ENCODE assay signal across 30 mouse cellular contexts in genomic region chr14:79281894-79282553, GRCm38 (mm10). TPM values are rescaled to one million over a fixed set of nuclear protein-coding genes. Genes with fewer than 3 reads are reported as not detected.
DNase-seq lines count a peak whose midpoint lies in the region; ATAC-seq and TF ChIP-seq lines count a peak whose summit lies in the region.
"Had no signal": no experiment of that assay in that cellular context is flagged by ENCODE, and none has a peak within 500 bp of the region (broad histone marks: within the 10 kb centered on the region; RNA-seq: fewer than 3 reads in every experiment).

No protein-coding gene starts in this region.

- no peak overlapping the region for H3K9ac ChIP-seq in liver, embryonic 14.5 days (replicated peaks)
- H3K9ac ChIP-seq in lung, embryonic 16.5 days (ENCODE audit: low read length): no peak overlapping the region
- H3K9ac ChIP-seq: limb, embryonic 12.5 days; midbrain, embryonic 12.5 days had no signal

- WGBS in thymus, adult 2 months: 87% methylated on average over 9 of the region's 9 CpGs
- WGBS in liver, embryonic 14.5 days (ENCODE audit: insufficient replicate concordance): 30% methylated on average over 9 of the region's 9 CpGs
- 58% methylated on average over 9 of the region's 9 CpGs for WGBS in lung, embryonic 16.5 days
- WGBS in midbrain, embryonic 10.5 days: 90% methylated on average over 9 of the region's 9 CpGs

- no peak overlapping the region for H3K4me2 ChIP-seq in liver, embryonic 14.5 days (ENCODE audit: low read depth)
- no peak overlapping the region for H3K4me2 ChIP-seq in lung, embryonic 16.5 days (ENCODE audit: low read depth, low read length)
- H3K4me2 ChIP-seq: limb, embryonic 12.5 days; midbrain, embryonic 12.5 days had no signal

- no peak for TF ChIP-seq CTCF in thymus, adult 2 months (IDR thresholded peaks at IDR 0.05; ENCODE audit: borderline replicate concordance, control insufficient read depth, extremely low read depth, insufficient read depth, low read length, poor library complexity)
- TF ChIP-seq CTCF in liver, embryonic 14.5 days (IDR thresholded peaks at IDR 0.05; ENCODE audit: low read depth): no peak

- DNase-seq in thymus, adult 2 months: no peak
- DNase-seq in thymus, postnatal 0 days (ENCODE audit: low spot score): no peak
- no peak for DNase-seq in liver, embryonic 14.5 days (ENCODE audit: low read depth in 3 of 3, low spot score in 3 of 3)
- peak; percentile 38 to 58 for DNase-seq in lung, postnatal 4 days
- DNase-seq in midbrain, embryonic 10.5 days (ENCODE audit: low spot score): no peak
- no peak for DNase-seq in natural killer cell, adult 2 months (ENCODE audit: low spot score in 2 of 2)
- DNase-seq in left cerebral cortex, postnatal 25 days (ENCODE audit: low spot score in 2 of 2): no peak
- DNase-seq: adrenal gland, postnatal 14 days; cerebellum, adult 9-11 months; kidney, adult 9 months; kidney, postnatal 14 days; layer of hippocampus, postnatal 36 days; right cerebral cortex, postnatal 14 days had no signal

- no peaks in the 10 kb centered on the region for H3K9me3 ChIP-seq in liver, embryonic 14.5 days (ENCODE audit: control insufficient read depth, low read length)
- no peaks in the 10 kb centered on the region for H3K9me3 ChIP-seq in lung, embryonic 16.5 days (ENCODE audit: control insufficient read depth, low read length)
- peaks cover 4% of the 10 kb centered on the region for H3K9me3 ChIP-seq in midbrain, embryonic 10.5 days (replicated peaks)
- H3K9me3 ChIP-seq: heart, embryonic 10.5 days; limb, embryonic 12.5 days; midbrain, embryonic 12.5 days had no signal

- intact Hi-C loops in left cerebral cortex, postnatal 25 days (cut with DNase I): no loop called here

- no peak for TF ChIP-seq EP300 in liver, embryonic 14.5 days (IDR thresholded peaks at IDR 0.05; ENCODE audit: low read depth)

- H3K4me1 ChIP-seq in thymus, adult 2 months (replicated peaks; ENCODE audit: control insufficient read depth, insufficient read depth, low read length): peaks cover 52% of the 10 kb centered on the region
- peaks cover 9 to 12% of the 10 kb centered on the region in 2 experiments for H3K4me1 ChIP-seq in liver, embryonic 14.5 days (replicated peaks; ENCODE audit: control insufficient read depth in 2 of 2, insufficient read depth in 2 of 2, low read length in 1 of 2)
- H3K4me1 ChIP-seq in lung, embryonic 16.5 days (replicated peaks; ENCODE audit: control insufficient read depth, insufficient read depth, low read length): peaks cover 6% of the 10 kb centered on the region
- H3K4me1 ChIP-seq in midbrain, embryonic 10.5 days: peaks cover 12% of the 10 kb centered on the region
- H3K4me1 ChIP-seq: limb, embryonic 12.5 days had no signal

- peak overlapping the region; percentile 64 for H3K27ac ChIP-seq in thymus, adult 2 months (ENCODE audit: control insufficient read depth, insufficient read depth, low read length)
- no peak overlapping the region for H3K27ac ChIP-seq in liver, embryonic 14.5 days
- peak overlapping the region; percentile 28; the same call in 1 of the 2 replicates for H3K27ac ChIP-seq in lung, embryonic 16.5 days (ENCODE audit: low read length)
- H3K27ac ChIP-seq in midbrain, embryonic 10.5 days (replicated peaks): no peak overlapping the region
- H3K27ac ChIP-seq: heart, embryonic 10.5 days; layer of hippocampus, adult 2 months; limb, embryonic 12.5 days; macrophage; midbrain, embryonic 12.5 days had no signal

- peak; percentile 60 for ATAC-seq in liver, embryonic 14.5 days (ENCODE audit: insufficient read depth)
- peak; percentile 86 for ATAC-seq in lung, embryonic 16.5 days (ENCODE audit: low read depth)
- ATAC-seq: CD4-positive, CD25-positive, alpha-beta regulatory T cell, adult 4 months; forebrain, embryonic 16.5 days; hindbrain, embryonic 16.5 days; intestine, embryonic 16.5 days had no signal

- TF ChIP-seq POLR2A in thymus, adult 2 months (IDR thresholded peaks at IDR 0.05; ENCODE audit: control insufficient read depth, extremely low read depth, insufficient read depth, low read length, poor library complexity): no peak

- H3K4me3 ChIP-seq in thymus, adult 2 months (ENCODE audit: control insufficient read depth, insufficient read depth, low read length): no peak overlapping the region
- H3K4me3 ChIP-seq in liver, embryonic 14.5 days (ENCODE audit: insufficient read depth in 1 of 2, low read depth in 2 of 2, low read length in 2 of 2): no peak overlapping the region
- no peak overlapping the region for H3K4me3 ChIP-seq in lung, embryonic 16.5 days (ENCODE audit: low read length)
- no peak overlapping the region for H3K4me3 ChIP-seq in midbrain, embryonic 10.5 days
- H3K4me3 ChIP-seq: heart, embryonic 10.5 days; layer of hippocampus, adult 2 months; limb, embryonic 12.5 days; midbrain, embryonic 12.5 days had no signal

- no peaks in the 10 kb centered on the region for H3K27me3 ChIP-seq in thymus, adult 2 months (ENCODE audit: control insufficient read depth, insufficient read depth, low read length)
- no peaks in the 10 kb centered on the region for H3K27me3 ChIP-seq in liver, embryonic 14.5 days (ENCODE audit: control insufficient read depth, insufficient read depth, low read length)
- H3K27me3 ChIP-seq in lung, embryonic 16.5 days (ENCODE audit: control insufficient read depth, insufficient read depth, low read depth, low read length): no peaks in the 10 kb centered on the region
- H3K27me3 ChIP-seq in midbrain, embryonic 10.5 days (ENCODE audit: low read depth, poor library complexity, severe bottlenecking): no peaks in the 10 kb centered on the region
- H3K27me3 ChIP-seq: limb, embryonic 12.5 days; midbrain, embryonic 12.5 days had no signal

- no peaks in the 10 kb centered on the region for H3K36me3 ChIP-seq in thymus, adult 2 months (ENCODE audit: control insufficient read depth, insufficient read depth, low read length)
- no peaks in the 10 kb centered on the region for H3K36me3 ChIP-seq in liver, embryonic 14.5 days (replicated peaks; ENCODE audit: control insufficient read depth, insufficient read depth, low read depth)
- no peaks in the 10 kb centered on the region for H3K36me3 ChIP-seq in lung, embryonic 16.5 days (ENCODE audit: control insufficient read depth, insufficient read depth, low read length)
- H3K36me3 ChIP-seq in midbrain, embryonic 10.5 days: no peaks in the 10 kb centered on the region
- H3K36me3 ChIP-seq: heart, embryonic 10.5 days; limb, embryonic 12.5 days; midbrain, embryonic 12.5 days had no signal

RNA-seq across cellular contexts. Expression of gene Rgcc, which starts 19.4 kb away (rescaled TPM):
- polyA plus RNA-seq in thymus, adult 2 months (2012; rRNA removed): 880 and 889 TPM in 2 replicates
- 552 and 560 TPM in 2 replicates for polyA plus RNA-seq in thymus, postnatal 0 days (2015; fragmentation: Nextera tagmentation; extraction: Ambion mirVana)
- polyA plus RNA-seq in liver, embryonic 14.5 days (2012; rRNA removed): 226 and 293 TPM in 2 replicates
- 357 and 375 TPM in 2 replicates for polyA plus RNA-seq in liver, embryonic 14.5 days (2014; fragmentation: Nextera tagmentation; extraction: Ambion mirVana)
- polyA plus RNA-seq in lung, embryonic 16.5 days (2015; fragmentation: Nextera tagmentation; extraction: Ambion mirVana): 173 and 176 TPM in 2 replicates
- polyA plus RNA-seq in midbrain, embryonic 10.5 days (2016; fragmentation: Nextera tagmentation; extraction: Ambion mirVana): 16.1 and 18.7 TPM in 2 replicates
- total RNA-seq in left cerebral cortex, postnatal 25 days (2021): 10 to 100 TPM; 31.9 to 42.4 TPM

RNA-seq across cellular contexts. Expression of gene Zfp957, which starts 34.9 kb away (rescaled TPM):
- not detected in 2 replicates for polyA plus RNA-seq in thymus, adult 2 months (2012; rRNA removed)
- not detected in 2 replicates for polyA plus RNA-seq in thymus, postnatal 0 days (2015; fragmentation: Nextera tagmentation; extraction: Ambion mirVana)
- not detected in 2 replicates for polyA plus RNA-seq in liver, embryonic 14.5 days (2012; rRNA removed)
- polyA plus RNA-seq in liver, embryonic 14.5 days (2014; fragmentation: Nextera tagmentation; extraction: Ambion mirVana): not detected in 2 replicates
- not detected in 2 replicates for polyA plus RNA-seq in lung, embryonic 16.5 days (2015; fragmentation: Nextera tagmentation; extraction: Ambion mirVana)
- not detected in 2 replicates for polyA plus RNA-seq in midbrain, embryonic 10.5 days (2016; fragmentation: Nextera tagmentation; extraction: Ambion mirVana)
- total RNA-seq in left cerebral cortex, postnatal 25 days (2021): not detected
- total RNA-seq: adrenal gland, postnatal 14 days; common myeloid progenitor, adult 5-6 weeks; gastrocnemius, postnatal 4 days; hematopoietic stem cell, adult 5-6 weeks; layer of hippocampus, adult 2 months; layer of hippocampus, postnatal 36 days; left cerebral cortex, postnatal 10 days; neutrophil, adult 5-6 weeks had no signal
- polyA plus RNA-seq: brain, embryonic 14.5 days; CD4-positive, CD25-positive, alpha-beta regulatory T cell, adult 4 months; forebrain, embryonic 16.5 days; heart, postnatal 0 days; hindbrain, embryonic 16.5 days; intestine, embryonic 16.5 days; limb, embryonic 12.5 days; macrophage; midbrain, embryonic 12.5 days had no signal

Comparison
In these comparisons a context has a peak if more than half of its experiments do, and no peak if none do; other contexts are left out.
1. DNase-seq: peak in lung, postnatal 4 days (2 of 2); none in thymus, adult 2 months (single experiment), thymus, postnatal 0 days (single experiment), liver, embryonic 14.5 days (0 of 3), midbrain, embryonic 10.5 days (single experiment), natural killer cell, adult 2 months (0 of 2) and left cerebral cortex, postnatal 25 days (0 of 2).
2. H3K27ac ChIP-seq: peak in thymus, adult 2 months (single experiment) and lung, embryonic 16.5 days (single experiment); none in liver, embryonic 14.5 days (single experiment) and midbrain, embryonic 10.5 days (single experiment).